Mouse (Mus musculus) B cell, adult (primary cell): ENCODE results near the gene Casz1. TPM values are rescaled to one million over a fixed set of nuclear protein-coding genes. Genes with fewer than 3 reads are reported as not detected.

Experiments used
- total RNA-seq: library from RNA; stranded (reverse); gene quantifications from 4 replicates; pipeline ENCODE4 v1.2.4, GENCODE M21; 2023; ENCODE audit not compliant: inconsistent age

Casz1 gene
- total RNA-seq = 32.6 to 35.6 TPM (median 34.8 TPM) in 4 replicates

DNA sequence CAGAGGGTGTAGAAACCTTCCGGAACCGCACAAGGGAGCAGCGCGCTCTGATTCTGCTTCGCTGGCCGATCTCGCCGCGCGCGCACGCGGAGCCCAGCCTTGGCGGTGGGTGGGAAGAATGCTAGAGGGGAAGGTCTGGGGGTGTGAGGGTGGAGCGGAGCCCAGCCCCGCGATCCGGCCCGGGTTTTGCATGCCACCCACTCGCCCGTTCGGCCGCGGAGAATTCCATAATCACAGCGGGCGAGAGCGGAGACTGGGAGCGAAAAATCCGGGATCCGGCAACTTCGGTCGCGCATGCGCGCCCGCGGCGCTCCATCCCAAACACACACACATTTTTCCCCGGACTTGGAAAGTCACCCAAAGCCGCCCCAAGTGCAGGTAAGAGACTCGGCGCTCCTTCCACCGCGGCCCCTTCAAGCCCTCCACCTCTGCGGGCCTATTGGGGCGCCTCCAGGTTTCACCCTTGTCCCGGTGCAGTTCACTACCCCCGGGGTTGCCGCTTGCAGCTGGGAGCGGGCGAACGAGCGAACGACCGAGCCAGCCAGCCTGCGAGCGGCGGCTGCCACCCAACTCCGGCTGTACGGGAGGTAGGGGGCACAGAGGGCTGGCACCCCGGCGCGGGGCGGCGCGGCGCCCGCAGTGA lies at the start of gene Casz1:
Gene Casz1 (plus strand): TSS at position 293 of the 643 bp plus-strand sequence.

Other genes with a start within 250 kb of the Casz1 start
- 106 to 110 TPM (median 109 TPM) in 4 replicates for gene Exosc10, start 246.0 kb upstream of the Casz1 start, total RNA-seq
- 27.6 to 35.9 TPM (median 31.8 TPM) in 4 replicates for gene Srm, start 212.9 kb upstream of the Casz1 start, total RNA-seq
- 0.57 to 1.5 TPM (median 1.3 TPM) in 4 replicates for gene Masp2, start 201.9 kb upstream of the Casz1 start, total RNA-seq
- 323 to 409 TPM (median 352 TPM) in 4 replicates for gene Tardbp, start 177.4 kb upstream of the Casz1 start, total RNA-seq
- gene Gm572, start 161.1 kb upstream of the Casz1 start, total RNA-seq = not detected in 4 replicates